Mouse (Mus musculus) layer of hippocampus, postnatal 36 days (tissue): ENCODE results near the gene Crybb3. TPM values are rescaled to one million over a fixed set of nuclear protein-coding genes. Genes with fewer than 3 reads are reported as not detected.

ENCODE experiments used
- DNase-seq, 2 experiments: peaks; one replicate each; pipeline ENCODE4 v3.0.0; 2022
- total RNA-seq, 2 experiments: library from RNA; stranded (reverse); gene quantifications; 2 replicates each; pipeline ENCODE4 v1.2.3; 2021

Gene Crybb3
- total RNA-seq, 2 experiments from 2014 or later, result 1.6 to 3.3 TPM

GRCm38 (mm10) chr5:113045511-113046273 lies 35.7 kb downstream of the Crybb3 start:
- peak in 1 of 2 experiments; percentile 38 for DNase-seq

- peak; percentile 61 to 63 for DNase-seq
Observed at GRCm38 (mm10) chr5:113043531-113043930, 37.9 kb downstream of the Crybb3 start.

- DNase-seq, result peak; percentile 51 to 77
Observed at GRCm38 (mm10) chr5:113041567-113042071, 39.8 kb downstream of the Crybb3 start.

- no peak for DNase-seq
Observed at GRCm38 (mm10) chr5:113040776-113041175, 40.6 kb downstream of the Crybb3 start.

GRCm38 (mm10) chr5:113038601-113039000 lies 42.8 kb downstream of the Crybb3 start:
- no peak for DNase-seq

GRCm38 (mm10) chr5:113035094-113036047 lies 46.0 kb downstream of the Crybb3 start:
- no peak for DNase-seq

- DNase-seq, result no peak
Observed at GRCm38 (mm10) chr5:113031201-113031754, 50.1 kb downstream of the Crybb3 start.

GRCm38 (mm10) chr5:113030082-113030481 lies 51.3 kb downstream of the Crybb3 start:
- no peak for DNase-seq

GRCm38 (mm10) chr5:113026706-113027105 lies 54.7 kb downstream of the Crybb3 start:
- no peak for DNase-seq

Other genes starting within 250 kb of the Crybb3 start
- 1 to 10 TPM; 1.1 to 1.4 TPM for gene Myo18b, start 185.2 kb downstream of the Crybb3 start, total RNA-seq
- gene Grk3, start 65.8 kb downstream of the Crybb3 start, total RNA-seq, result 10 to 100 TPM; 74.5 to 80.8 TPM
- not detected for gene Crybb2, start 11.5 kb downstream of the Crybb3 start, total RNA-seq
- 10 to 100 TPM; 62.4 to 66.1 TPM for gene 2900026A02Rik, start 139.7 kb upstream of the Crybb3 start, total RNA-seq
- not detected for gene Tmem211, start 145.3 kb upstream of the Crybb3 start, total RNA-seq
- 10 to 100 TPM; 86.9 to 88.3 TPM for gene Sgsm1, start 229.2 kb upstream of the Crybb3 start, total RNA-seq